Mouse (Mus musculus) hindbrain, embryonic 15.5 days (tissue): ENCODE results near the gene Abhd17a. TPM values are rescaled to one million over a fixed set of nuclear protein-coding genes. Genes with fewer than 3 reads are reported as not detected.

Experiments used
- ATAC-seq: fragments of 200-750 bp; cut with Nextera tagmentation; 2 replicates; pipeline ENCODE4 v1.8.0; 2017; ENCODE audit warnings: low read depth, moderate number of reproducible peaks, moderate TSS enrichment; ENCODE audit not compliant: low FRiP score
- H3K27ac ChIP-seq: fragments of 300-500 bp; sonication (generic); replicated peaks from 2 replicates; pipeline ENCODE4 v1.5.1; 2015; ENCODE audit warnings: mild to moderate bottlenecking, inconsistent platforms
- H3K27me3 ChIP-seq: fragments of 300-500 bp; sonication (generic); 2 replicates; pipeline ENCODE4 v1.6.1; 2015; ENCODE audit warnings: control low read depth, inconsistent platforms
- H3K36me3 ChIP-seq: fragments of 300-500 bp; sonication (generic); 2 replicates; pipeline ENCODE4 v1.6.1; 2015; ENCODE audit warnings: control low read depth, inconsistent platforms
- H3K4me1 ChIP-seq: fragments of 300-500 bp; sonication (generic); replicated peaks from 2 replicates; pipeline ENCODE4 v1.6.1; 2015; ENCODE audit warnings: control low read depth, inconsistent platforms
- H3K4me2 ChIP-seq: fragments of 300-500 bp; sonication (generic); 2 replicates; pipeline ENCODE4 v1.6.1; 2015; ENCODE audit warnings: moderate library complexity, mild to moderate bottlenecking, inconsistent platforms
- H3K4me3 ChIP-seq: fragments of 300-500 bp; sonication (generic); 2 replicates; pipeline ENCODE4 v1.5.1; 2015; ENCODE audit warnings: mild to moderate bottlenecking, inconsistent platforms
- H3K9ac ChIP-seq: fragments of 300-500 bp; sonication (generic); 2 replicates; pipeline ENCODE4 v1.6.1; 2015; ENCODE audit warnings: inconsistent platforms
- H3K9me3 ChIP-seq: fragments of 300-500 bp; sonication (generic); 2 replicates; pipeline ENCODE4 v1.6.1; 2016; ENCODE audit warnings: control low read depth, inconsistent platforms
- WGBS: fragments of 180-500 bp; shearing (Covaris S2); methylation state at CpG from one replicate; pipeline ENCODE4 v1.1.7; 2015; 5-methylcytosine and 5-hydroxymethylcytosine counted together
- polyA plus RNA-seq: library from polyadenylated mRNA; unstranded; fragments of >200 nt; fragmentation: Nextera tagmentation; extraction: Ambion mirVana; gene quantifications from 2 replicates; pipeline ENCODE4 v1.2.1, GENCODE M21; 2015

Gene Abhd17a
- polyA plus RNA-seq, 1 experiment from 2014 or later: 159 TPM

GRCm38 (mm10) chr10:80620365-80620764 lies 30.2 kb upstream of the Abhd17a start:
- no peak for ATAC-seq
- peaks cover 10% of the 10 kb centered on the region; the same call in 1 of the 2 replicates for H3K36me3 ChIP-seq
- H3K9me3 ChIP-seq: no peaks in the 10 kb centered on the region
- H3K4me1 ChIP-seq: peaks cover 33% of the 10 kb centered on the region
- no peak overlapping the region for H3K27ac ChIP-seq
- no peak overlapping the region for H3K4me3 ChIP-seq
- H3K4me2 ChIP-seq: no peak overlapping the region
- no peaks in the 10 kb centered on the region for H3K27me3 ChIP-seq
- WGBS: 87% methylated on average over 9 of the region's 9 CpGs
- H3K9ac ChIP-seq: no peak overlapping the region

- WGBS: 28% methylated on average over 8 of the region's 8 CpGs
- Histone ChIP-seq H3K9ac (no peak overlapping the region), H3K27me3 (no peaks in the 10 kb centered on the region), H3K27ac (no peak overlapping the region), H3K9me3 (no peaks in the 10 kb centered on the region), H3K36me3 (peaks cover 17% of the 10 kb centered on the region; the same call in 1 of the 2 replicates), H3K4me1 (peaks cover 26% of the 10 kb centered on the region), H3K4me2 (no peak overlapping the region), H3K4me3 (no peak overlapping the region)
- no peak for ATAC-seq
Measured at GRCm38 (mm10) chr10:80619465-80620244, 29.5 kb upstream of the Abhd17a start.

- Histone ChIP-seq H3K4me1 (peaks cover 11% of the 10 kb centered on the region), H3K9me3 (no peaks in the 10 kb centered on the region), H3K36me3 (peaks cover 27% of the 10 kb centered on the region), H3K4me3 (no peak overlapping the region), H3K27me3 (no peaks in the 10 kb centered on the region), H3K9ac (no peak overlapping the region), H3K4me2 (no peak overlapping the region), H3K27ac (no peak overlapping the region)
- 80% methylated on average over 9 of the region's 9 CpGs for WGBS
- ATAC-seq: no peak
Measured at GRCm38 (mm10) chr10:80618181-80618580, 28.0 kb upstream of the Abhd17a start.

- Histone ChIP-seq H3K36me3 (peaks cover 34% of the 10 kb centered on the region), H3K9ac (no peak overlapping the region)
Measured at GRCm38 (mm10) chr10:80614351-80614750, 24.2 kb upstream of the Abhd17a start.

GRCm38 (mm10) chr10:80613821-80614220 lies 23.7 kb upstream of the Abhd17a start:
- no peak for ATAC-seq
- no peaks in the 10 kb centered on the region for H3K27me3 ChIP-seq
- H3K9ac ChIP-seq: no peak overlapping the region
- H3K36me3 ChIP-seq: peaks cover 37% of the 10 kb centered on the region
- WGBS: 92% methylated on average over 3 of the region's 3 CpGs
- no peaks in the 10 kb centered on the region for H3K9me3 ChIP-seq
- no peaks in the 10 kb centered on the region for H3K4me1 ChIP-seq
- H3K27ac ChIP-seq: no peak overlapping the region
- no peak overlapping the region for H3K4me3 ChIP-seq
- H3K4me2 ChIP-seq: no peak overlapping the region

More at GRCm38 (mm10) chr10:80614351-80614750, 24.2 kb upstream of the Abhd17a start:
- no peaks in the 10 kb centered on the region for H3K27me3 ChIP-seq
- ATAC-seq: no peak
- no peak overlapping the region for H3K27ac ChIP-seq
- H3K9me3 ChIP-seq: no peaks in the 10 kb centered on the region
- H3K4me1 ChIP-seq: no peaks in the 10 kb centered on the region
- H3K4me2 ChIP-seq: no peak overlapping the region
- WGBS: 88% methylated on average over 6 of the region's 6 CpGs
- no peak overlapping the region for H3K4me3 ChIP-seq

- Histone ChIP-seq H3K9ac (no peak overlapping the region), H3K4me2 (no peak overlapping the region), H3K9me3 (no peaks in the 10 kb centered on the region), H3K27ac (no peak overlapping the region), H3K4me1 (no peaks in the 10 kb centered on the region), H3K36me3 (peaks cover 55% of the 10 kb centered on the region), H3K4me3 (no peak overlapping the region), H3K27me3 (no peaks in the 10 kb centered on the region)
- ATAC-seq: no peak
- WGBS: 98% methylated on average over 3 of the region's 3 CpGs
Measured at GRCm38 (mm10) chr10:80611905-80612304, 21.8 kb upstream of the Abhd17a start.

GRCm38 (mm10) chr10:80611024-80611423 lies 20.9 kb upstream of the Abhd17a start:
- H3K36me3 ChIP-seq: peaks cover 58% of the 10 kb centered on the region

GRCm38 (mm10) chr10:80610116-80610785 lies 20.1 kb upstream of the Abhd17a start:
- no peak overlapping the region for H3K27ac ChIP-seq
- no peak overlapping the region for H3K4me3 ChIP-seq
- H3K36me3 ChIP-seq: peaks cover 51% of the 10 kb centered on the region
- no peak overlapping the region for H3K4me2 ChIP-seq
- ATAC-seq: no peak
- no peaks in the 10 kb centered on the region for H3K27me3 ChIP-seq
- H3K9ac ChIP-seq: no peak overlapping the region
- WGBS: 86% methylated on average over 9 of the region's 9 CpGs
- no peaks in the 10 kb centered on the region for H3K9me3 ChIP-seq
- H3K4me1 ChIP-seq: no peaks in the 10 kb centered on the region

More at GRCm38 (mm10) chr10:80611024-80611423, 20.9 kb upstream of the Abhd17a start:
- no peaks in the 10 kb centered on the region for H3K9me3 ChIP-seq
- no peak overlapping the region for H3K9ac ChIP-seq
- ATAC-seq: no peak
- H3K4me3 ChIP-seq: no peak overlapping the region
- no peaks in the 10 kb centered on the region for H3K4me1 ChIP-seq
- H3K27ac ChIP-seq: no peak overlapping the region
- no peak overlapping the region for H3K4me2 ChIP-seq
- 78% methylated on average over 4 of the region's 4 CpGs for WGBS
- no peaks in the 10 kb centered on the region for H3K27me3 ChIP-seq

- 91% methylated on average over 10 of the region's 10 CpGs for WGBS
- no peak overlapping the region for H3K4me3 ChIP-seq
- H3K4me2 ChIP-seq: no peak overlapping the region
- H3K36me3 ChIP-seq: peaks cover 44% of the 10 kb centered on the region
- no peaks in the 10 kb centered on the region for H3K9me3 ChIP-seq
- ATAC-seq: no peak
- H3K27ac ChIP-seq: no peak overlapping the region
- no peaks in the 10 kb centered on the region for H3K27me3 ChIP-seq
- peaks cover 3% of the 10 kb centered on the region for H3K4me1 ChIP-seq
- no peak overlapping the region for H3K9ac ChIP-seq
Measured at GRCm38 (mm10) chr10:80609269-80609924, 19.3 kb upstream of the Abhd17a start.

GRCm38 (mm10) chr10:80608435-80608834 lies 18.3 kb upstream of the Abhd17a start:
- no peak for ATAC-seq
- Histone ChIP-seq H3K9me3 (no peaks in the 10 kb centered on the region), H3K36me3 (peaks cover 38% of the 10 kb centered on the region), H3K27me3 (no peaks in the 10 kb centered on the region), H3K27ac (no peak overlapping the region), H3K4me3 (no peak overlapping the region), H3K4me1 (peaks cover 13% of the 10 kb centered on the region), H3K9ac (no peak overlapping the region), H3K4me2 (no peak overlapping the region)
- 91% methylated on average over 3 of the region's 3 CpGs for WGBS

- no peak for ATAC-seq
- 96% methylated on average over 34 of the region's 34 CpGs for WGBS
- no peak overlapping the region for H3K4me2 ChIP-seq
Measured at GRCm38 (mm10) chr10:80606737-80607350, 16.7 kb upstream of the Abhd17a start.

GRCm38 (mm10) chr10:80606306-80606705 lies 16.2 kb upstream of the Abhd17a start:
- Histone ChIP-seq H3K27me3 (no peaks in the 10 kb centered on the region), H3K9me3 (no peaks in the 10 kb centered on the region), H3K4me1 (peaks cover 21% of the 10 kb centered on the region), H3K27ac (no peak overlapping the region), H3K4me3 (no peak overlapping the region), H3K4me2 (no peak overlapping the region), H3K9ac (no peak overlapping the region), H3K36me3 (peaks cover 29% of the 10 kb centered on the region)
- WGBS: 93% methylated on average over 23 of the region's 23 CpGs
- ATAC-seq: no peak

More at GRCm38 (mm10) chr10:80606737-80607350, 16.7 kb upstream of the Abhd17a start:
- H3K4me3 ChIP-seq: no peak overlapping the region
- no peak overlapping the region for H3K27ac ChIP-seq
- no peak overlapping the region for H3K9ac ChIP-seq
- no peaks in the 10 kb centered on the region for H3K9me3 ChIP-seq
- no peaks in the 10 kb centered on the region for H3K27me3 ChIP-seq
- peaks cover 29% of the 10 kb centered on the region for H3K36me3 ChIP-seq
- H3K4me1 ChIP-seq: peaks cover 21% of the 10 kb centered on the region
